Mouse (Mus musculus): Measurements from ENCODE around the gene Ier5l.

Ier5l gene

DNA sequence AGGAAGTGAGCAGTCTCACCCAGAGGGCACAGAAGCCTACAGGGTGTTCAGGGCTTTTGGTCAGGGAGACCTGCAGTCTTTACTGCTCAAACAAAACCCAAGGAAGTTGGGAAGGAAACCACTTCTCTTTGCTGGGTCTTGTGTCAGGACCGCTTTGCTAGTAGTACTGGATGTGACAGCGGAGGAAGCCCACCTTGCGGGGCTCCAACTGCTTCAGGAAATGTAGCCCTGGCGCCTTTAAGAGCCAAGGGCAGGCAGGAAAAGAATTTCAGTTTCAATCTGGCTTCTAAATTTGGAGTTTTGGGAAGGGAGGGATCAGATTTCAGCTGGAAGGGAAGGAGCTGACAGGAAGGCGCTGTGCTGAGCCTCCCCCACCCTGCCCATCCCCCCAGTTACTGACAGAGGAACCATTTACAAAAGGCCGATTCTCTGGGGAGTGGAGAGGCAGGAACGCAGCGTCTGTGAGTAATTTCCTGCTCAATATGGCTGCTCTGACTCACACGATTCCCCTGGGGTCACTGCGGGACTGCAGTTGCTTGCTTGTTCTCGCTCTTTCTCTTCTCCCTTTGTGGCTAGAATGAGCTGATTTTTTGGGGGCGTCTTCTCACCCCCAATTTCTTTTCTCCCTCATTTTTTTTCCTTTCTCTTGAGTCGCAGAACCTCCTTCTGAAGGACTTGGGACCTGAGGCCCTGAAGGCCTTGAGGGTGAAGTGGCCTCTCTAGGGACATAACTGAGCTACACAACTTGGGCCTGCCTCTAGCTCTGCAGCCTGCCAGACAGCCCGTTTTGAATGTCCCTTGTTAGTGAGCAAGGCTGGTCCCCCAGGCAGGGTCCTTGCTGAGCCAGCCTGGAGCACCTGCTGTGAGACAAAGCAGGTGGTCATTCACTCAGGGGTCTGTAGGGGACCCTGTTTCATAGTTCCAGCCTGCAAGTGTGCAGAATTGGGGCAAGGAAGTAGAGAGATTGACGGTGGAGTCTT lies 32.2 kb downstream of the Ier5l start:
- DNase-seq (ENCODE audit: low read depth, low spot score) = peak; percentile 99

DNA sequence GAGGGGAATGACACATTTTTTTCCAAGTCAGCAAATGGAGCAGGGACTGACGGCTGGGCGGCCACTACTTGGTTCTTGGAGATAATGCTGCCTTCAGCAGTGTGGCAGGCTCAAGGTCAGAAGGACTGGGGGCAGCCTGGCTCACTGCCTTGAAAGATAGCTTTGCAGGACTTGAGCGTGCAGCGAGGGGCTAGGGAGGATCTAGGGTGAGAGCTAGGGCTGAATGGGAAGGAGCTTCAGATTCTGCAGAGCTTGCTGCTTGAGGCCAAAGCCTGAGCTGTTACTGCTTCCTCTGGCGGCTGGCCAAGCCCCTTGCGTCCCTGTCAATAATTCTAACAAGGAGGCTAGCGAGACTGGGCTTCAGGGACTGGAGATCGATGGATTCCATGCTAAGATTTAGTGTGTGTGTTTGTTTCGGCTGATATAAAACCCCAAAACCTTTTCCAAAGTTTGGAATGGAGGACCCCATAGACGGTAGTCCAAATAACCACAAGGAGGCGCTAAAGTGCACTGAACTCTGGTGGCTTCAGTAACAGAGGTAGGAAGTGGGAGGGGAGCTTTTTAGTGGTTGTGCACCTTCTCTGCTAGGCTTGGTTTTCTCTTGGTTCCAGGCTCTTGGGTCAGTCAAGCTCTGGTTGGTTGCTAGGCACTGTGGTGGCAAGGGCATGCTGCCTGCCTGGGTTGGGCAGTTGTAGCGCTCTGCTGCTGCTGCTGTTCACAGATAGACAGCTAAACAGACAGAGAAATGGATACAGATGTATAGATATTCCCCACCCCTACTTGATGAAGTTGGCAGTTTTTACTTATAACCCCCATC lies 33.1 kb downstream of the Ier5l start:
- peak; percentile 89 for DNase-seq (ENCODE audit: low read depth, low spot score)

DNA sequence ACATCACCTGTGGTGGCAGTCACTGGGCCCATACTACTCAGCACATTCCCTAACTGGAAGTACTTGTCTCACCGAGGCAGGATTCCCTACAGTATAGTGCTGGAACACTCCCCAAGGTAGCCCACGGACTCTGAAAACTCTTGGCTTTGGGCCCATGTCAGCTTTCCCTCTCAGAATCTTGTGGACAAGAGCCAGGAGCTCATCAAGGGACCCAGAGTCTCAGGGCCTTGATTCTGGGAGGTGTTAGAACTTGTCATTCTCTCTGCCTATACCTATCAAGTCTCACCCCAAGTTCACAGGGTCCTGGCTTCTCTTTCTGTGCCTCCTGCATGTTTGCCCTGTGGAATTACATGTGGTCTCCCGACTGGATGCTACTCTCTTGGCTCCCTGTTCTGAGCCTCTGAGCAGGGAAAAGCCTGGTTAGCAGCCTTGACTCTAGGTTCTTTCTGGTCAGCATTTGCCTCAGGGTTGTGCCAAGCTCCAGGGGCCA lies 33.8 kb downstream of the Ier5l start:
- DNase-seq (ENCODE audit: low read depth, low spot score) = no peak

DNA sequence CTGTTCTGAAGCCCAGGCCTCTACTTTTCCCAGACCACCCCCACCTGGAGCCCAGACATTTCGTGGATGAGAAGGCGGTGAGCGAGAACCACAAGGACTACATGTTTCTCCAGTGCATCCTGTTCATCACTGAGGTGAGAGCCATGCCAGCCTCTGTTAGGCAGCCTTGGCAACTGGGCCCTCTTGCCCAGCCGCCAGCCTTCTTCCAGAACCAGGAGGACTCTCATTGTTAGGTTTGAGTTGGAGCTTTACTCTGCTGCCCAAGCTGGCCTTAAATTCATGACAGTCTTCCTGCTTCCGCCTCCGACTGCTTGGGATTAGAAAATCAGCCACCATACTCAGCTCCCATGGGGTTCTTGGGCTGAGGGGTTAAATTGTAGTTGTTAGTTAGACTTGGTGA lies 34.4 kb downstream of the Ier5l start:
- no peak for DNase-seq (ENCODE audit: low read depth, low spot score)

DNA sequence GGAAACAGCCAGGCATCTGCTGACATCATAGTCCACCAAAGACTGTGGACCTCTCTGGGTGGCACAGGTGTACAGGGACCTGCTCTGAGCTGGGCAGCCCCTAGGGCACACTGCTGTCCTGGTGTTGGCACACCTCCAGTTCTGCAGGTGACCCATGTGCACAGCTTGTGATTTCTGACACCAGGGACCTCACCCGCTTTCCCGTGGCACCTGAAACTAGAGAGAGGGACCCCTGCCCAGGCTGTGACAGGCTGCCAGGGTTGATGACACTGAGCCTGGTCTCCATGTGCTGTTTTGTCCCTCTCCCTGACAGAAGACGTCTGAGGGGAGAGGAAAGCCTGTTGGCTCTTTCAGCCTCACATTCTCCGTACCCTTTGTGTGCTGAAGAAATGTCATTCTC lies 36.2 kb downstream of the Ier5l start:
- no peak for DNase-seq (ENCODE audit: low read depth, low spot score)

DNA sequence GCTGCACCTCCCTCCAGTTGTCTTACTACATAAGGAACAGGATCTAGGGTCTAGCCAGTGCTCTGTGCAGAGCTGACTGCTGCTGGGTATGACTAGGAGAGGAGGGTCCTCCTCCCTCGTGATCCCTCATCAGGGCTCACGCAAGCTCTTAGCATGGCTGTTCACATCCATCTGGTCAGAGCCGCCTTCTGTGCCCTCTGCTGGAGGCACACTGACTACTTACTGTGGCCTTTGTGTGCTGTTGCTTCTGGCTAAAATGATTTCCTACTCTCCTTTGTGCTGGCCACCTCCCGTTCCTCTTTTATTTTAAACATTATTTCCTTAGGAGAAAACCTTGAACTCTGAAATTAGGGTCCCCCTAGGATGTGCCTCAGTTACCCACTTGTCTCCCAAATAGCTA lies 37.2 kb downstream of the Ier5l start:
- DNase-seq (ENCODE audit: low read depth, low spot score) = no peak

DNA sequence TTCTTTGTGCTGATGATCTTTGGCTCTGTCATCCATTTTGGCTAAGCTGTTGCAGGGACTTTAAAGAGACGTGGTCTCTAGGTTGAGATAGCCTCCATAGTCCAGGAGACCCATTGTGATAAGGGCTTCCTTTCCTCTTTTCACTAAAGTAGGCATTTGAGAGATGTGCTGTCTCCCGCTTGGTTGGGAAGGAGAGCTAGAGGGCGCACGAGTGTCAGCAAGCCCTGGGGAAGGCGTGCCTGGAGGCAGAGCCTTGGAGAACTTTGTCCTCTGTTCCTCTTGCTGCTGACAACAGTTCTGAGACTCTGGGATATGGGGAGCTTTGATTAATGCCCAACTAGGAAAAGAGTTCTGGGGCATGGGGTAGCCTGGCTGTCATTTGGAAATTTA lies 37.9 kb downstream of the Ier5l start:
- no peak for DNase-seq (ENCODE audit: low read depth, low spot score)

DNA sequence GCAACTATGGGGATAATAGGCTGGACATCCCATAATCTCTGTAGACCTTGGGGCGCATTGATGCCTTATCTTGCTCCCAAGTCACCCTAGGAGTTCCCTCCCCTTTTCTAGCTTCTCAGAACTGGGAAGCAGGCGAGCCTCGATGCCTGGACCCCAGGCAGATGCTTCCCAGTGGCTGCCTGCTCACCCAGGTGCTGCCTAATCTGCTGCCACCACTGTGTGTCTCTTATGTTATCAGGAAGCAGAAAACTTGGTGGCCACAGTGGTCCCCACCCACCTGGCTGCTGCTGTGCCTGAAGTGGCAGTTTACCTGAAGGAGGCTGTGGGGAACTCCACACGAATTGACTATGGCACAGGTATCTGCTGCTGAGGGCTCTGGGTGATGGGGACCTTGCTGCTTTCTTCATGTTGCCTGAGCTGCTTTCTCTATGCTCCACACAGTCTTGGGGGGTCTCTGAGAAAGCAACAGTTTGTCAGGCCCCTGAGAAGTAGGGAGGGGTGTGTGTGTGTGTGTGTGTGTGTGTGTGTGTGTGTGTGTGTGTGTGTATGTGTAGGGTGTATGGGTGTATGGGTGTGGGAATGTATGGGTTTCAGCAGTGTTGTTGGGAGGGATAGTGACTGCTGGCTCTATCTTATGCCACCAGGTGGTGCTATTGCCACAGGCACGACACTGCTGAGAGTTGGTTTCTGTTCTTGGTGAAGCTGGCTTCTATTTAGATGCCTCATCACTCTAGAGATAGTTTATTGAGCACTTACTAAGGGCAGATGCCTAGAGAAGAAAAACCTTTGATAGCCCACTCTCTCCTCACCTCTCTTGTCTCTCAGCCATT lies 38.5 kb downstream of the Ier5l start:
- DNase-seq (ENCODE audit: low read depth, low spot score) = peak; percentile 84

DNA sequence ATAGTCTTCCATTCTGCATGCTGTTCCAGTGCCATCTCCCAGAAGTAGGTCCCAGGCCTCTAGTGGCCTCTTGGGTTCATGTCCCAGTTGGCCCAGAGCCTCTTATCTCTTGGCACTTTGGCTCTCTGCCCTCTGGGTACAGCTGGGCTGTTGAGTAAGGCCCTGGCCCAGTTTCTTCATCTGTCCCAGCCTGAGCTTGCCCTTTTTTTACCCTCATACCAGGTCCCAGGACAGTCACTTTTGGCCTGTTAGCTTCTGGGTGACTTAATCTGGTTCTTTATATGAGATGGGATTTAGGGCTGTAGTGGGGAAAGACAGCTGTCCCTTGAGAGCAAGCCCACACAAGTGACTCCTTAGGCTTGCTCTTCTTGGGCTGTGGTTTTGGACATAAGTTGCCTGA lies 44.9 kb downstream of the Ier5l start:
- DNase-seq (ENCODE audit: low read depth, low spot score) = no peak

All from forelimb bud, embryonic 11.5 days (tissue).